Mouse (Mus musculus) hindbrain, embryonic 13.5 days (tissue): Measurements from ENCODE around the gene Rab25. TPM values are rescaled to one million over a fixed set of nuclear protein-coding genes. Genes with fewer than 3 reads are reported as not detected.

Experiments used
- ATAC-seq: fragments of 200-750 bp; cut with Nextera tagmentation; 2 replicates; pipeline ENCODE4 v1.8.0; 2017; ENCODE audit warnings: moderate TSS enrichment; ENCODE audit not compliant: low FRiP score
- H3K27ac ChIP-seq: fragments of 300-500 bp; sonication (generic); 2 replicates; pipeline ENCODE4 v1.5.1; 2015; ENCODE audit warnings: inconsistent platforms, mild to moderate bottlenecking, moderate library complexity
- H3K27me3 ChIP-seq: fragments of 300-500 bp; sonication (generic); 2 replicates; pipeline ENCODE4 v1.6.1; 2015; ENCODE audit warnings: mild to moderate bottlenecking, inconsistent platforms
- H3K36me3 ChIP-seq: fragments of 300-500 bp; sonication (generic); 2 replicates; pipeline ENCODE4 v1.6.1; 2015; ENCODE audit warnings: mild to moderate bottlenecking, inconsistent platforms
- H3K4me1 ChIP-seq: fragments of 300-500 bp; sonication (generic); replicated peaks from 2 replicates; pipeline ENCODE4 v1.6.1; 2015; ENCODE audit warnings: inconsistent platforms
- H3K4me2 ChIP-seq: fragments of 300-500 bp; sonication (generic); 2 replicates; pipeline ENCODE4 v1.6.1; 2015; ENCODE audit warnings: inconsistent platforms, mild to moderate bottlenecking, moderate library complexity
- H3K4me3 ChIP-seq: fragments of 300-500 bp; sonication (generic); 2 replicates; pipeline ENCODE4 v1.5.1; 2015; ENCODE audit warnings: mild to moderate bottlenecking, inconsistent platforms
- H3K9ac ChIP-seq: fragments of 300-500 bp; sonication (generic); 2 replicates; pipeline ENCODE4 v1.6.1; 2015; ENCODE audit warnings: mild to moderate bottlenecking, inconsistent platforms
- H3K9me3 ChIP-seq: fragments of 300-500 bp; sonication (generic); 2 replicates; pipeline ENCODE4 v1.6.1; 2016; ENCODE audit warnings: inconsistent platforms
- WGBS: fragments of 180-500 bp; shearing (Covaris S2); methylation state at CpG from one replicate; pipeline ENCODE4 v1.1.7; 2015; 5-methylcytosine and 5-hydroxymethylcytosine counted together
- polyA plus RNA-seq: library from polyadenylated mRNA; unstranded; fragments of >200 nt; fragmentation: Nextera tagmentation; extraction: Ambion mirVana; gene quantifications from 2 replicates; pipeline ENCODE4 v1.2.1, GENCODE M21; 2015

Rab25 gene
- polyA plus RNA-seq, 1 experiment from 2014 or later: not detected

DNA sequence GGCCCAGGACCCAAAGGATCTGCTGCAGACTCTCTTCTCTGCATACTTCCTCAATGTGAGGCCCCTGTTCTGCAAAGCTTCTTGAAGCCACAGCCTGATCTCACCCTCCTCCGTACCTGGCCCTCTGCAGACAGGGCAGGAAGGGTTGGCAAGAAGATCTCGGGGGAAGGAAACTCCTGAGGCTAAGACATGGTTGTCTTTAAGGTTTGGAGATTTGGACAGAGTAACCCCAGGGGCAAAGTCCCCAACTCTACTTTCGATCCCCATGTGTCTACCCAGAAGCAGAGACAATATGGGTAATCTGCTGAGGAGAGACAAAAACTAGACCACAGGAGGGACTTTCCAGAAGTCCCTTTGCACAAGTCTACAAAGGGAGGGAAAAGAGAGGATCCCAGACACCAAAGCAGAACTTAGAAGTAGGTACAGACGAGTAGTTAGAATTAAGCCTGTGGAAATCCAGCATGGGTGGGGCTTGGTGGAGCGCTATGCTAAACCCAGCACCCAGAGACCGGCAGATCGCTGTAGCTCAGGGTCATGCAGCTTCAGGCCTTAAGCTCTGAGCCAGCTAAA lies 34.5 kb downstream of the Rab25 start:
- Histone ChIP-seq H3K27me3 (no peaks in the 10 kb centered on the region; the same call in 1 of the 2 replicates), H3K36me3 (no peaks in the 10 kb centered on the region), H3K9me3 (no peaks in the 10 kb centered on the region), H3K4me1 (peaks cover 44% of the 10 kb centered on the region), H3K4me3 (no peak overlapping the region), H3K27ac (no peak overlapping the region), H3K9ac (no peak overlapping the region), H3K4me2 (no peak overlapping the region)
- no peak for ATAC-seq
- 82% methylated on average over 7 of the region's 7 CpGs for WGBS

DNA sequence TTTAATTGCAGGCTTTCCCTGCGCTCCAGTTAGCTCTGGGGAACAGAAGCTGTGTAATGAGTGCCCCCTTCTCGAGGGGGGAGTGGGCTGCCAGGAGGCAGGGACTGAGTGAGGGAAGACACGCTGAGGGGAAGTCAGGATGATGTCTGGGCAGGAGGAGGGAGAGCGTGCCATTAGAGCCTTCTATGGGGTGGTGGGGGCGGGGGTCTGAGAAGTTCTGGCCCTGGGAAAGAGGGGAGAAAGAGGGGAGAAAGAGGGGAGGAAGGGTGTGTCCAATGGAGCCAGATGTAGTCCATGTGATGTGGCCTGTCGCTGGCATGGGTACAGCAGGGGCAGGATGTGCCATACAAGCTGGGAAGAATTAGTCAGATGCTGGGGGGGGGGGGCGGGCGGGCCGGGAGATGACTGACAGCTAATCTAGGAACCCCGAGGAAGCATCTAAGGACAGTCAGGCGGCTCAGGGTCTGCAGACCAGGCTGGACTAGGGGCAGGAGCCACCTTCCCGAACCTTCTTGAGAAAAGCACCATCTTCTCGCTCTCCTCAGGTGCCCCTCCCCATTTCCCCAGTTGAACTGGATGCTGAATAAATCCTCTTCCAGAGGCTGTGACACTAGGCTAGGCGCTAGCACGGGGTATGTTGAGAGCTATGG lies 35.1 kb downstream of the Rab25 start:
- no peaks in the 10 kb centered on the region for H3K9me3 ChIP-seq
- WGBS: 45% methylated on average over 12 of the region's 15 CpGs
- H3K27ac ChIP-seq: peak overlapping the region; percentile 60; the same call in 1 of the 2 replicates

DNA sequence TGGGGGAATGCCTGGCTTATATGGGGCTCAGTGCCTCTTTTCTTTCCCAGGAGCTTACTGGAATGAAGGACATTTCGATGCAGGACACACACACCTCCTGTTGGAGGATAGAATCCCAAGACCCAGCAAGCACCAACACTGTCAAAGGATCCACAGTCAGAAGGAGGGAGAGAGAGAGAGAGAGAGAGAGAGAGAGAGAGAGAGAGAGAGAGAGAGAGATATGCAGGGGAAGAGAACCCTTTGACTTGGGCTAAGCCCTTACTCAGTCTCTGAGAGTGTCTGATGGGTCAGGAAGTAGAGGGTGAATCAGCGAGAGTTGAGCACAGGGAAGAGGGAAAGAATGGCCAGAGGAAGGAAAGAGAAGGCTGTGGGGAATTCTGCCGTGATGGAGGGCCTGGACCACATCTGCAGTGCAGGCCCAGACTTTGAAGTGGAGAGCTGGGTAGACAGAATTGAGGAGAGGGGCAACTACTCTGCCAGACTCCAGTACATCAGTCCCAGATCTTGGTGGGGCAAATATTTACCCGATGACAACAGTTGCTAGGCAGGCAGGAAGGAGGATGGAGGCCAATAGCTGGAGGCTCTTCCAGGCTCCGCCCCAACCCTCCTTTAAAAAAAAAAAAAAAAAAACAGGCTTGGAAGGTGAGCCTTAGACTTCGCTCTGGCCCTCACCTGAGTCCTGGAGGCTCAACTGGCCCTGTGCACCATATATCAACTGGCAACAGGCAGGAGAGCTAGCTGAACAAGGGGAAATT lies 35.8 kb downstream of the Rab25 start:
- Histone ChIP-seq H3K4me2 (0 out of 2 replicates have a peak overlapping the region, but pooled peaks have one; percentile 15), H3K27me3 (no peaks in the 10 kb centered on the region; the same call in 1 of the 2 replicates), H3K4me3 (no peak overlapping the region), H3K27ac (peak overlapping the region; percentile 60), H3K36me3 (no peaks in the 10 kb centered on the region), H3K9ac (peak overlapping the region; percentile 46; the same call in 1 of the 2 replicates), H3K4me1 (peaks cover 44% of the 10 kb centered on the region), H3K9me3 (no peaks in the 10 kb centered on the region)
- WGBS: 38% methylated on average over 6 of the region's 6 CpGs
- ATAC-seq: no peak

More for the DNA sequence above, 35.1 kb downstream of the Rab25 start:
- Histone ChIP-seq H3K4me3 (no peak overlapping the region), H3K27me3 (no peaks in the 10 kb centered on the region; the same call in 1 of the 2 replicates), H3K36me3 (no peaks in the 10 kb centered on the region), H3K4me2 (0 out of 2 replicates have a peak overlapping the region, but pooled peaks have one; percentile 15), H3K9ac (peak overlapping the region; percentile 46; the same call in 1 of the 2 replicates), H3K4me1 (peaks cover 44% of the 10 kb centered on the region)
- ATAC-seq: no peak

DNA sequence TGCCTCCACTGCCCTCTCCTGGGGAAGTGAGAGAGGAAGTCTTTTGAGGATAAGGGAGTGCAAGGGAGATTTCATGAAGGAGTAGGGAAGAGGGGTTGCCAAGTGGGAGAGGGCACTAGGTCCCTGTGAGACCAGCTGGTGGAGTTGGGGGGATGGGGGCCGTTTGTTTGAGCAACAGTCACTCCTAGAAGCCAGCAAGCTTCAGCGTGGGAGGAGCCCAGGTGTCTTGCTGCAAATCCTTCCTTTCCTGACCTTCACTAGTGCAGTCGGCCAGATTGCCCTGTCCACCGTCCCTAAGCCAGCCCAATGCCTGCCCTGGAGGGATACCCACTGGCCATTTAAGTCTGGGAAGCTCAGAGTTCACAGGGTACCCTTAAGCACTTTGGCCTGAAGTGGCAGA lies 36.5 kb downstream of the Rab25 start:
- Histone ChIP-seq H3K4me2 (no peak overlapping the region), H3K27me3 (no peaks in the 10 kb centered on the region; the same call in 1 of the 2 replicates), H3K36me3 (no peaks in the 10 kb centered on the region), H3K4me3 (no peak overlapping the region), H3K4me1 (peaks cover 44% of the 10 kb centered on the region), H3K27ac (no peak overlapping the region), H3K9ac (no peak overlapping the region), H3K9me3 (no peaks in the 10 kb centered on the region)
- WGBS: 77% methylated on average over 4 of the region's 4 CpGs
- ATAC-seq: no peak

DNA sequence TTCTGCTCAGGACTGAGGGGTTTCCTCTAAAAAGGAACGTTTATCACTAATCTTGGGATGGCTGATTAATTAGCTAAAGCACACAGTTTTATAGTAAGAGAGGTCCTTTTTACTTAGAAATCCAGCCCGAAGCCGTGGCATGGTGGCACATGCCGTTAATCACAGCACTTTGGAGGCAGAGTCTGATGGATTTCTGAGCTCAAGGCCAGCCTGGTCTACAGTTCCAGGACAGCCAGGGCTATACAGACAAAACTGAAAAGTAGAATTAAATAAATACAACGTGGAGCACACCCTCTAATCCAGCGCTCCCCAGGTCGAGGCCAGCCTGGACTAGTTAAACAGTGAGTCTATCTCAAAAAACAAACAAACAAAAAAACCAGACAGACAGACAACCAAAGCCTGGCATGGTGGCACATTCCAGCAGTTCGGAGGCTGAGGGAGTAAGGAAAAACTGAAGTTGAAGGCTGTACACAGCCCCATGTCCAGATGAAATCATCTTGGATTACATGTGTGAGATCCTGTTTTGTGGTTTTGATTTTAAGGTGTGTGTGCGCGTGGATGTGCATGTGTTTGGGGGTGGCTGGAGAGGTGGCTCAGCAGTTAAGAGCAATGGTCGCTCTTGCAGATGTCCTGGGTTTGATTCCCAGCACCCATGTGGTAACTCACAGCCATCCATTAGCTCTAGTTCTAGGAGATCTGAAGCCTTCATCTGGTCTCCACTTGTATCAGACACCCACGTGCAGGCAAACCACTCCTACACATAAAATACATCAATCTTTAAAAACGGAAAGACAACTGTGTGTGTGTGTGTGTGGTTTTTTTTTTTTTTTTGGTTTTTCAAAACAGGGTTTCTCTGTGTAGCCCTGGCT lies 37.4 kb downstream of the Rab25 start:
- 54% methylated on average over 13 of the region's 13 CpGs for WGBS
- Histone ChIP-seq H3K27me3 (no peaks in the 10 kb centered on the region), H3K4me1 (peaks cover 44% of the 10 kb centered on the region), H3K36me3 (no peaks in the 10 kb centered on the region), H3K9me3 (no peaks in the 10 kb centered on the region), H3K27ac (peak overlapping the region; percentile 92), H3K4me3 (peak overlapping the region; percentile 36), H3K4me2 (peak overlapping the region; percentile 57), H3K9ac (peak overlapping the region; percentile 67)
- 0 out of 2 replicates have a peak, but pooled peaks have one; percentile 1 for ATAC-seq

DNA sequence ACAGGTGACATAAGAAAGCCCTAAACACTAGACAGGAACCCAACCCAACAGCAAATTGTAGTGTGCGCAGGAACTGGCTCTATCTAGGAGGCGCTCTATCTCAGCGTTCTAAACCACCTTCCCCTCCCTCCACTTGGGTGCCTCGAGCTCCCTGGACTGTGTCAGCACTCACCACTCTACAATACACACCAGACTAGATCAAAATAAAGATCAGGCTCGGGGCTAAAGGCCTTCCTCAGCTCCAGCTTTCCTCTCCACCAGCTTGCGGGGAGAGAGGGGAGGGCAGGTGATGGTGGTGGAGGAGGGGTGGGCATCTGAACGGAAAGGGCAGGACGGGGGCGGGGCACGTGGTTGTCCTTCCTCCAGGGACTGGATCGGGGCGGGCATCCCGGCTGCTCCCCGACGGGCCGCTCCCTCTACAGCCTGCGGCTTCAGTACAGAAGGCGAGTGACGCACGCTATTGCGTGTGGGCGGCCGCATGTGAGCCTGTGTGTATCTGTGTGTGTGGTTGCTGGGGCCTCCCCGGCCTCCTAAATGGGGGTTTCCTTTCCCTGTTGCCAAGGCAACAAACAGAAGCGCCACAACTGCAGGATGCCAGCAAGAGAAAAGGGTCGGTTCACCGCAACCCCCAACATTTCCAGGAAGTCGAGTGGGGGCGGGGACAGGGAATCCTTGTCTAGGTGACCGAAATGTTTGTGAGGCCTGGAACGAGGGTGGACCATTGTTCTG lies 38.2 kb downstream of the Rab25 start, which contains the start of gene Lmna:
Gene Lmna (minus strand): TSS at position 265 of the 729 bp plus-strand sequence.
- ATAC-seq: peak; percentile 96
- Histone ChIP-seq H3K36me3 (no peaks in the 10 kb centered on the region), H3K4me1 (peaks cover 44% of the 10 kb centered on the region), H3K27ac (peak within 1 kb of the TSS; percentile 92), H3K27me3 (peaks cover 6% of the 10 kb centered on the region; the same call in 1 of the 2 replicates), H3K9ac (peak within 1 kb of the TSS; percentile 67), H3K9me3 (no peaks in the 10 kb centered on the region), H3K4me2 (peak within 1 kb of the TSS; percentile 57), H3K4me3 (peak within 1 kb of the TSS; percentile 36)
- under 1% methylated on average over 30 of the region's 31 CpGs for WGBS

DNA sequence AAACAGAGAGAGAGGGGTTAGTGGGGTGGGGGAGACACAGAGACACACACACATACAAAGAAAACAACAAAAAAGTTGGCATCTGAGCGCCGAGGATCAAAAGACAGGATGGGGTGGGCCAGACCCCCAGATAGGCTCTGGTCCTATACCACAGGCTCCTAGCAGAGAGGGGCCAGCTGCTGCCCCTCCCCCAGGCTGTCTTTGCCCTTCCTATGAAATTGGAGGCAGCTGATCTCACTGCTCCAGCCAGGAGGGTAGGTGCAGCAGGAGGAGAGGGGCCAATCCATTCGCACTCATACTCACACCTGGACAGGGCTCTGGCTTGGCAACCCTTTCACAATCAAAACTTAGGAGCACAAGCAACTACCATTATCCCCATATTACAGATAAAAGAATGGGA lies 38.9 kb downstream of the Rab25 start:
- peak overlapping the region; percentile 57 for H3K4me2 ChIP-seq
- peak overlapping the region; percentile 67 for H3K9ac ChIP-seq
- H3K4me1 ChIP-seq: peaks cover 44% of the 10 kb centered on the region
- 72% methylated on average over 3 of the region's 3 CpGs for WGBS
- peak overlapping the region; percentile 92 for H3K27ac ChIP-seq
- H3K36me3 ChIP-seq: no peaks in the 10 kb centered on the region
- 0 out of 2 replicates have a peak, but pooled peaks have one; percentile 9 for ATAC-seq
- peaks cover 8% of the 10 kb centered on the region for H3K27me3 ChIP-seq
- H3K9me3 ChIP-seq: no peaks in the 10 kb centered on the region
- peak overlapping the region; percentile 36 for H3K4me3 ChIP-seq

DNA sequence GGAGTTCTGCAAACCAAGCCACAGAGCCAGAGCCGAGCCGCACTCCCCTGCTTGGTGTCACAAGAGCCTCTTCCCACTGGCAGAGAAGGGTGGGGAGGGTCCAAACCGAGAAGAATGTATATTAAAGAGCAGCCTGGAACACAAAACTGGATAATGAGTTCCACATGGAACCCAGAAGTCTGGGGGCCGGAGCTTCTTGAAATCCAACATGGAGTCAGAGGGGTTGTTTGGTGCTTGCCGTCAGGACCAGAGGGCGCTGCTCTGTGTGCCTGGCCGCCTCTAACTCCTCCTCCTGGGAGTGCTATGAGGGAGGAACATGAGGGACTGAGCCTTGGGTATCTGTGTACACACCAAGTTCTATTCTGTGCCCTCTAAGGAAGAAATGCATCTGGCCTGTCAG lies 42.3 kb downstream of the Rab25 start:
- H3K9ac ChIP-seq: no peak overlapping the region
- no peak overlapping the region for H3K4me3 ChIP-seq
- no peak overlapping the region for H3K4me2 ChIP-seq
- H3K36me3 ChIP-seq: no peaks in the 10 kb centered on the region
- no peak overlapping the region for H3K27ac ChIP-seq
- WGBS: 52% methylated on average over 7 of the region's 7 CpGs
- peaks cover 28% of the 10 kb centered on the region for H3K27me3 ChIP-seq
- ATAC-seq: no peak
- peaks cover 47% of the 10 kb centered on the region for H3K4me1 ChIP-seq
- H3K9me3 ChIP-seq: no peaks in the 10 kb centered on the region

DNA sequence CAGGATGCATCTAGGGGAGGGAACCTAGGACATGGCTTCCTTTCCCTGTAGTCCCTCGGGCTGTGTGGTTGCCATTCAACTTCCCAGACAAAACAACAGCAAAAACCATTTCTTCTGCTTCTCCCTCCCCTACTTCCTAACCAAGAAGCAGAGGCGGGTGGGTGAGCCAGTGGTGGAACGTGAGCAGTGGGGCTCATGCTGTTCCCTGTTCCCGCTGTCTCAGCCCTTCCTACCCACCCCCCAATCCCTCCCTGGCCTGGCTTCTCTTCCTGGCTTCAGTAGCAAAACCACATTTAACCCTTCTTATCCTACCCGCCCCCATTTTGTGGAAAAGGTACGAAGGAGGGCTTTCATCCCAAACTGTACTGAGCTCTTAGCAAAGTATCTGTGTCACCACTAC lies 43.0 kb downstream of the Rab25 start:
- H3K36me3 ChIP-seq: no peaks in the 10 kb centered on the region
- no peak overlapping the region for H3K27ac ChIP-seq
- no peak overlapping the region for H3K4me3 ChIP-seq
- peaks cover 42% of the 10 kb centered on the region for H3K4me1 ChIP-seq
- no peak for ATAC-seq
- no peak overlapping the region for H3K4me2 ChIP-seq
- H3K9ac ChIP-seq: no peak overlapping the region
- 73% methylated on average over 6 of the region's 6 CpGs for WGBS
- H3K27me3 ChIP-seq: peaks cover 31% of the 10 kb centered on the region
- H3K9me3 ChIP-seq: no peaks in the 10 kb centered on the region

DNA sequence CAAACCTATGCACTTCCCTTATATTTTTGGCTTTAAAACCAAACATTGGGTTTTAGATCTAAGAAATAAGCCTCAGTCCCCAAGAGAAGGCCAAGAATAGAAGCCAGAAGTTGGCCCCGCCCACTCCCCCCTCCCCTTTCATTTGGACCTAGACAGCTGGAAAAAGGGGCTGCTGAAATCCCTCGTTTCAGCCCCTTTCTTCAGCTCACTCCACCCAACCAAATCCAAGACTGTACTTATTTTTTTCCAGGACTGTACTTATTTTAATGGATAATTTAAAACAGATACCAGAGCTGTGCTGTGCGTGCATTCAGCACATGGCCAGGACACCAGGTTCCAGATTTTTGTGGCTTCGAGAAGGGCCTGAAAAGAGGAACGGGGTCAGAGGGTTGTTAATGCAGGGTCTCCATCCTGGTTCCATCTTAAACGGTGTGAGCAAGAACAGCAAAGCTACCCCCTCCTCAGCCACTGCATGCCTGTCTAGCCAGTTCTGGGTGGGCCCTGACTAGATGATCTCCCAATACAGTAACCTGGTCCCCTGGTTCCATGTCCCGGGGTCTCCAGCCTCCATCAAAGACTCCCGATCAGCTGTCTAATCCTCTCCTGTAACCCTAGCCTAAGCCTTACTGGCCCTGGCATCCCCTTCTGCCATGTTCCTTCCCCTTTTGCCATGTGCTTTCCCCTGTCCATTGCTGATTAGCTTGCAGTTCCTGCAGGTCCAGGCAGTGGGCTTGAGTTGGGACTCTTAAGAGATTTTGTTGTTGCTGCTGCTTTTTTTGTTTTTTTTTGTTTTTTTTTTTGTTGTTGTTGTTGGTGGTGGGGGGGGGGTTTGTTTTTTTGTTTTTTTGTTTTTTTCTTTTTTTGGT lies 44.0 kb downstream of the Rab25 start:
- Histone ChIP-seq H3K4me2 (no peak overlapping the region), H3K4me1 (peaks cover 33% of the 10 kb centered on the region), H3K9me3 (no peaks in the 10 kb centered on the region), H3K27me3 (peaks cover 31% of the 10 kb centered on the region), H3K36me3 (no peaks in the 10 kb centered on the region), H3K27ac (no peak overlapping the region), H3K9ac (no peak overlapping the region), H3K4me3 (no peak overlapping the region)
- 51% methylated on average over 8 of the region's 8 CpGs for WGBS
- no peak for ATAC-seq
